Mouse (Mus musculus): ENCODE data around the gene Celf1.

Gene Celf1

DNA sequence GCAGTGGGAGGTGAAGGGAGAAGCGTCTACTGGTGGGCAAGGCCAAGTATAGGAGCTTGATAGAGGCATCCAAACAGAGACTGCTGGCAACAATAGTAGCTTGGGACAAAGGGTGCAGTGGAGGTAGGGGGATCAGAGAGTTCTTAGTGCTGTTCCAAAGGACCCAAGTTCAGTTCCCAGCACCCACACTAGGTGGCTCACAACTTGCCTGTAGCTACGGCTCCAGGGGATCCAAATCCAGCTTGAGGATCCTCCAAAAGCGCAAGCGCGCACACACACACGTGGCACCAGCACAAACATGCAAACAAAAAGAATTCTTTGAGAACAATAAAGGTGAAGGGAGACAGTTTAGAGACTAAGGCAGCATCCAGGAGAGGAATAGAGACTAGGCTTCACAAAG is 124.0 kb downstream of the Celf1 start:
- no peak for DNase-seq

DNA sequence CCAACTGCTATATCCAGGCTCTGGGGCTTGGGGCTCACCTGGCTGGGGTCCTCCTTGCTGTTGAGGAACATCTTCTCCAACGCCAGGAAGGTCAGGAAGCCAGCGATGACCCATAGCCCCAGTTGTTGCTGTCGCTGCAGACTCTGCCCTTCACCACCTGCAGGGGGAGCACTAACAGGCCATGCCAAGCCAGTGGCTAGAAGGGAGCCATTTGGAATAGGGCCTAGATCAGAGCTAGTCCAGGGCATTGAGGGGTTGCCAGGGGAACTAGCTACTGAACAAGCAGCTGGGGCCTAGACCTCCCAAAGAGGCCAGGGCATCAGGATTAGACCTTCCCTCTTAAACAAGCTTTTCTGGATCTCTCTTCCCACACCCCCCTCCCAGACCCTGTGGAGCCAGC is 125.4 kb downstream of the Celf1 start:
- DNase-seq, result peak; percentile 55

DNA sequence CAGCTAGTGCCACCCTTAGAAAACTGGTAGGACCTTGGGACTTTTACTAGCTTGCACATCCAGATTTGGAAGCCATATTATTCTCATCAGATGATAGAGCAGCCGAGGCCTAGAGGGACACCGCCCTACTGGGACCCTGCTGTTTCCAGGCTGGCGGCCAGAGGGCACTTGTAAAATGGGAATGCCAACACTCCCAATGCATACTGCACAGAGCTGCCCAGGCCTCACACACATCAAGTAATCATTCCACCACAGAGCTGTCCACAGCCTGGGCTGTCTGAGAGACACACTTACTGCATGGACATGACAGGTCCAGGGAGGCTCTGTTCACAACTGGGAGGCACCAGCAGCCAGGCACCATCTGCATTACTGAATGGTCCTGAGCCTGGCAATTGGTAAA is 126.3 kb downstream of the Celf1 start:
- no peak for DNase-seq

DNA sequence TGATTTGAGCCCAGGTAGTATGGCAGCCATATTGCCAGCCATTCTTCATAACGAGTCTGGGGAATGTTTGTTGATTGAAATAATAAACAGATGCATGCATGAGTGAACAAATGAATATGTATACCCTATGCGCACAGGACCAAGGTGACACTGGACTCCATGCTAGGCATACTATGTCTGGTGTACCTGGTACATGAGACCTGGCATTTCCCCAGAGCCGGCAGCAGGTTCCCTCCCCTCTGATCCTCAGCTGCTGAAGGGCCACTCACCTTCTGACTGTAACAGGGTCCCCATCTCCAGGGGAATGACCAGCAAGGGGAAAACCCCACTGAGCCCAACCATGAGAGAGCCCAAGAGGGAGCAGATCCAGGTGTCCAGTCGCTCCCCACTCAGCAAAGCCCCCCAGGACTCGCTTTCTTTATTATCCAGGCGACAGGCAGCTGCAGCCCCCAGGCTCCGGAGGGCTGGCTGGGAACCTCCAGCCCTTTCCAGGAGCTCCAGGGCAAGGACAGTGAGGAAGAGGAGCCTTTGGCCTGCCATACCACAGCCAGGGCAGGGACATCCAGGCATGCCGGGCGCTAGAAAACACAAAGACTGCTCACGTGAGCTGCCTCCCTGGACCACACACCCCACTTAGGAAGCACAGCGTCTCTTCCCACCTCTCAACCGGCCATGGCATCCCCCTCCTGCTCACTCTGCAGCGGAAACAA is 128.1 kb downstream of the Celf1 start:
- DNase-seq, result peak; percentile 44

DNA sequence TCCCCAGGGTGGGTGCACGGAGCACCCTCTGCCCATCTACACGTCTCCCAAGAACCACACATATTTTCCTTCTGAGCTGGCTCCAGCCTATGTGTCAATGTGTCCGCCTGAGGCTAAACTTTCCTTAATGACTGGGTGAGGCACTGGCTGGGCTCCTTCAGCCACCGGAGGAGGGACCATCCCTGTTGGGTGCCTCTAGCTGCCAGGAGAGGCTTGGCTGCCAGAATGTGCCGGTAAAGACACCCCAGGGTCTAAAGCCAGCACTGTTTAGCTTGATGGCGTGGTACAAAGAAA is 128.6 kb downstream of the Celf1 start:
- DNase-seq, result no peak

All from kidney, postnatal 14 days (tissue).